Mouse (Mus musculus): ENCODE results near the gene Dapk1. TPM values are rescaled to one million over a fixed set of nuclear protein-coding genes. Genes with fewer than 3 reads are reported as not detected.

Dapk1 gene
- total RNA-seq, 4 experiments from 2014 or later = 79.4 to 92.7 (median 84.4) TPM

DNA sequence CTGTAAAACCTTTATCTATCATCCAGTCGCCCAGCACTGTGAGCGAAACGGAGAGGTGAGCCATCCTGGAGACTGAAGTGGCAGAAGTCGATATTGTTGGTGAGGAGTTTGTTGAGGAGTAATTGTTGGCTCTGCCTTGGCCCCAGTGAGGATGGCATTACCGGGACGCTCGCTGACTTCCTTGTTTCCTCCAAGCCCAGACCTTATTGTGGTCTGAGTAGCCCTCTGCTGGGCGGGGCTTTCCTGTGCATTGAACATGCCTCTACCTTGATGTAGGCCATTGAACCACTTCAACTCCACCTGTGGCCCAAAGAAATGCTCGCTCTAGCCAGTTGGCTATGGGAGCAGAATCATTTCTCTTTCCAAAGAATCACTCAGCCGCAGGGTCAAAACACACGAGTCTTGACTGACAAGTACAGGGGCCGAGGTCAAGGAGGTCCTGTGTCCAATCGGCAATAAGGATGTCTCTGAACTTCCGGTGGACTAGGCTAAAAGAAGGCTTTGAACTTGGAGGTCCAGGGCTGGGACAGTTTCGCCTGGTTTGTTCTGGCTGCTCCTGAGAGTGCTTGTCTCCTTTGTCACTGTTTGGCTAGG lies 13.4 kb downstream of the Dapk1 start:
- DNase-seq (ENCODE audit: low spot score in 2 of 2) = no peak

GRCm38 (mm10) chr13:60616036-60616435 lies 14.3 kb downstream of the Dapk1 start:
- no peak for DNase-seq (ENCODE audit: low spot score in 2 of 2)

GRCm38 (mm10) chr13:60618287-60618686 lies 16.5 kb downstream of the Dapk1 start:
- no peak for DNase-seq (ENCODE audit: low spot score in 2 of 2)

DNA sequence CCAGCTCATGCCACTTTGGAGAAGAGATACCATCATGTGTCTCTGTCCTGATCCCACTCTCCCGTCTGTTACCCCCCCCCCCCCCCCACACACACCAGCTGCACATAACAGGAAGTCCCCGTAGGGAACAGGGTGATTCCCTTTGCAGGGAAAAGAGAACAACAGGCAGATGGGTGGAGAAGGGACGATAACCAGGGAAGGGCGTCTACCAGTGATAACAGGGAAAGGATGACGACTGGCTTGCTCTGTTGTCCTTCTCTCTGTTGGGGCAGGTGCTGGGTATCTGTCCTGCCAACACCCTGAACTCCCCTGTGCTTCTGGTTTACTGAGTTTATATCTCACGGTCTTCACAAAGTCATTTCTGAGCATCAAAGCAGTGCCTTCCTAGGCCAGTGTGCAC lies 18.0 kb downstream of the Dapk1 start:
- DNase-seq (ENCODE audit: low spot score in 2 of 2) = no peak

DNA sequence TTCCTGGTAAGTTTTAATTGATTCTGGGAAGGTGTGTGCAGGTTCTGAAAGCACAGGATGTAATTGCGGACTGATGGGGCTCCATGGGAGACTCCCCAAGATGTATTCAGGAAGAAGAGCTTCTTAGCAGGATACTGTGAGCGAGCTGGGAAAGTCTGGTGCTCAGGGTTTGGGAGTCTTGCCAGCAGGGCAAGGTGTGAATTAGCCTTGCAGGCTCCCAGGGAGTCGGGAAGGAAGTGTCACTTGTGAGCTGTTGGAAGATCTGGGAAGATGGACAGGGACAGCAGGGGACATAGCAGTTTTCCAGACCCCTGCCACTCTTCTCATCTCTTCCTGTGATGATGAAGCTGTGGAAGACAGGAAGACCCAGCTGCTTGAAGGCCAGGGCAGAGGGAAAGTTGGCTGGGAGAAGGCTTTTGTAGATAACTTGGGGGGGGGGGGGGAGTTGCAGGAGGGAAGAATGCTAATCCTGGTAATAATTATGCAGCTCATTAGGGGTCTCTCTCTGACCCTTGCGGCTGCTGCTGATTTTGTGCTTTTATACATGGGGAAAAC lies 19.7 kb downstream of the Dapk1 start:
- DNase-seq (ENCODE audit: low spot score in 2 of 2) = no peak

- no peak for DNase-seq (ENCODE audit: low spot score in 2 of 2)
Measured at GRCm38 (mm10) chr13:60625581-60625980, 23.8 kb downstream of the Dapk1 start.

DNA sequence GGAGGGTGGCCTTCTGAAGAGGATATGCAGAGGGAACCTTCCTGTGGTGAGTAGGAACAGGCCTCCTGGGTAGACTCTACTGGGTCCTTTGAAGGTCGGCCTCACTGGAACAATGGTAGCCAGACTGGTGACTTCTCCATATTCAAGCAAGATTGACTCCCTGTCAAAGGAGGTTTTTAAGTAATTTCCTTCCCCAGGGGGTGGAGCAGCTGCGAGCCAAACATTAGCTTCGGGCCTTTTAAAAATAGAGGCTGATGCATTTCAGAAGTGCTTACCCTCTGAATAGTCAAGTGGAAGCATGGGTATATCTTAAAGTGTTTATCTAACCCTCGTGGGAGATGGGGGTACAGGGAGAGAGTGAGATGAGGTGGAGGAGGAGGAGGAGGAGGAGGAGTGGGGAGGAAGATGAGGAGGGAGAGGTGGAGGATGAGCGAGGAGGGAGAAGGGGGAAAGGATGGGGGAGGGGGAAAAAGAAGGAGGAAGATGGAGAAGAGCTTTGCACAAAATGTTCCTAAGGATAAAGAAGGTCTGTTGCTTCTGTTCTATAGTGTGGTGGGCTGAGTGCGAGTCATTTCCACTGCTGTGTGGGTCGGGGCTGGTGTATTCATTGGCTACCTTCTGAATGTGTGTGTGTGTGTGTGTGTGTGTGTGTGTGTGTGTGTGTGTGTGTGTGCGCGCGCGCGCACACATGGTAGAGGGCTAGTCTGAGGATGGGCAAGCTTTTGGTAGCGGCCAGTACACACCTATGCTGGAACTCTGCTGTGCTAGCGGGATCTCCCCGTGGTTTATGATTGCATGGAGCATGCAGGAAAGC lies 26.3 kb downstream of the Dapk1 start:
- DNase-seq (ENCODE audit: low spot score in 2 of 2) = no peak

- DNase-seq (ENCODE audit: low spot score in 2 of 2) = no peak
Measured at GRCm38 (mm10) chr13:60628657-60628950, 26.9 kb downstream of the Dapk1 start.

DNA sequence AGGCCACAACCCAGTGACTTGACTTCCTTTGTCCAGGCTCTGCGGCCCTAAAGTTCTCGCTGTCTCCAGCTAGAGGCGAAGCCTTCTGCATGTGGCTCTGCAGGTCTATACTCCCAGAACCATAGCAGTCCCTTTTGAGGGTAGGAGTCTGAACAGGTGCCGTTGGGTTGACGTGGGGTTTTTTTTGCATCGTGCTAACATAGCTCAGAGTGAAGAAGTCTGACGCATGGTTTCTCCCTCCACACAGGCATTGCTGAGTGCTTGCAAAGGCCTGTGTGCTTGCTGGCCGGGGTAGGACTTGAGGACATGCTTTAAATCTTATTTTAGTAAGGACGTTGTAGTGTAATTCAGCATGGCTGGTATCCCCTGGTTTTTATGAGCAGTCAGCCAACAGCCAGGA lies 27.7 kb downstream of the Dapk1 start:
- DNase-seq (ENCODE audit: low spot score in 2 of 2) = no peak

DNA sequence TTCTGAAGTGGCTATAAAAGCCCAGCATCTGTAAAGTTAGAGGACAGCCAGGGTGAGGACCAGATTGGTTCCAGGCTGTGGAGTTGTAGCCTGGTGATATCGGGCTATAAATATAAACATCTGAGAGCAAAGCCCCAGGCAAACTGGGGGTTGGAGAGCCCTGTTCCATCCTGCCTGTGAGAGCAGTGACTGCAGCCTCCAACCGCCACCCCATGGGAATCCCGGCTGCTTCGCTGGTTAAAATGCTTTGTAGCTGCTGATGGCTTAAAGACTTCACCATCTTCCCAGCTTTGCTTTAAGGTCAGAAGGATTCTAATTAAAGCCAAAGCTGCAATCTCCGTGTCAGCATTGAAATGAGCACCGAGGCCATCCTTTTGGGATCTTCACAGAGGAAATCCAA lies 32.2 kb downstream of the Dapk1 start:
- DNase-seq (ENCODE audit: low spot score in 2 of 2) = no peak

DNA sequence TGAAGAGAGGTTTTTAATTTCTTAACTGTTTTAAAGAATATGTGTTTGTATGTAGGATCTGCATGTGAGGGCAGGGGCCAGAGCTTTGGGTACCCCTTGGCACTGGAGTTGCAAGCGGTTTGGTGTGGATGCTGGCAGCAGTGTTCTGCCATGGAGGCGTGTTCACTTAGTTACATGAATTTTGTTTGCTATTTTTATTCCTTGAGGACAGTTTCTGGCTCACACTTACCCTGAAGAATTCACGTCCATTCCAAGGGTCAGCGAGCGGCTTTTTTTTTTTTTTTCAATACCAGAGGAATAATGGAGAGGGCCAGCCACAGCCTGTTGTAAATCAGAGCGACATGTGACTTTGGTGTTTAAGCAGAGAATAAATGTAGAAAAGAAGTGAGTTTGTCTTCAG lies 33.9 kb downstream of the Dapk1 start:
- no peak for DNase-seq (ENCODE audit: low spot score in 2 of 2)

- no peak for DNase-seq (ENCODE audit: low spot score in 2 of 2)
Measured at GRCm38 (mm10) chr13:60639482-60640055, 37.8 kb downstream of the Dapk1 start.

DNA sequence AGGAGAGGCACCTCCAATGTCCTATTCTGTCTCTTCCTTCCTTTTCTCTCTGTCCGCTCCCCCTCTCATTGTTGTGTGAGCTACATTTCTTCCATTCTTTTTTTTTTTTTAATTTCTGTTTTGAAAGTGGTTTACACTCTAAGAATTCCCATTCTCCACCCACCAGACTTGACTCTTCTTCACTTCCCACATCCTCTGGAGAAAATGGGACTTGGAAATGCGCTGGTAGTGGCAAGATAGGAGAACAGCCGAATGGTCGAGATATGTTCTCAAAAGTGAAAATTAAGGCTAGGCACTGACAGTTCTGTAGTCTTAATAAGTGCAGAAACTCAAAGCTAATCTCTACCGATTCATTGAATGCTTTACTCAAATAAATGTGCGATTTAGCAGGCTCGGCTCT lies 38.7 kb downstream of the Dapk1 start:
- DNase-seq (ENCODE audit: low spot score in 2 of 2) = no peak

- DNase-seq (ENCODE audit: low spot score in 2 of 2) = no peak
Measured at GRCm38 (mm10) chr13:60644457-60644889, 42.7 kb downstream of the Dapk1 start.

DNA sequence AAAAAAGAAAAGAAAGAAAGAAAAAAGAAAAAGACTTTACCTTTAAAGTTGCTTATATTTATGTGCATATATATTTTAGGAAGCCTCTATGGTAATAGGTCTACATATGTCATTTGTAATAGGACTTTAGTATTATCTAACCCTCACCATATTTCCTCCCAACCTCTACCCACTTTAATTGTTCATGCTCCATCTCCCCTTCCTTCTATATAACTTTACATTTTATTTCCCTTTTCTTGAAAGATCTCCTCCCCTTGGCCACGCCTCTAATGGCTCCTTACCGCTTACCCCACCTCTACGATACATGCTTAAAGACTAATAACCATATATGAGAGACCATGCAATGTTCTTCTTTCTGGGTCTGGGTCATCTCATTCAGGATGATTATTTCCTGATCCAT lies 45.0 kb downstream of the Dapk1 start:
- DNase-seq (ENCODE audit: low spot score in 2 of 2) = no peak

- DNase-seq (ENCODE audit: low spot score in 2 of 2) = no peak
Measured at GRCm38 (mm10) chr13:60648350-60648749, 46.6 kb downstream of the Dapk1 start.

DNA sequence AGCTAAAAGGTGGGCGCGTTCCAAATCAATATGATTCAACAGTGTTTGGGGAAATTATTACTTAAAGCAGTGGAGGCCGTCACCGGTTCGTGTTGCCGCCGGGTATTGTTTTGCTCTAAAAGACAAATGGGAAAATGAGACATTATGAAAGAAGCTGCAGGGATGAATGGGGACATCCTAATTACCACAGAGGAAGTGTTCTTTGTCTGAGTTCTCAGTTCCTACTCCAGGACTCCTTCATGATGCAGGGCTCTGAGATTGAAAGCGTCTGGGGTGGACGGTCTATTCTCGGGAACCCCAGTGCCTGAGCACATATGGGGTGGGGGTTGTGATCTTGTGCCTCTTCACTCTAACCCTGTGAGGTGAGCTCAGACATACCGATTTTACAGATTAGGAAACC lies 48.3 kb downstream of the Dapk1 start:
- no peak for DNase-seq (ENCODE audit: low spot score in 2 of 2)

DNA sequence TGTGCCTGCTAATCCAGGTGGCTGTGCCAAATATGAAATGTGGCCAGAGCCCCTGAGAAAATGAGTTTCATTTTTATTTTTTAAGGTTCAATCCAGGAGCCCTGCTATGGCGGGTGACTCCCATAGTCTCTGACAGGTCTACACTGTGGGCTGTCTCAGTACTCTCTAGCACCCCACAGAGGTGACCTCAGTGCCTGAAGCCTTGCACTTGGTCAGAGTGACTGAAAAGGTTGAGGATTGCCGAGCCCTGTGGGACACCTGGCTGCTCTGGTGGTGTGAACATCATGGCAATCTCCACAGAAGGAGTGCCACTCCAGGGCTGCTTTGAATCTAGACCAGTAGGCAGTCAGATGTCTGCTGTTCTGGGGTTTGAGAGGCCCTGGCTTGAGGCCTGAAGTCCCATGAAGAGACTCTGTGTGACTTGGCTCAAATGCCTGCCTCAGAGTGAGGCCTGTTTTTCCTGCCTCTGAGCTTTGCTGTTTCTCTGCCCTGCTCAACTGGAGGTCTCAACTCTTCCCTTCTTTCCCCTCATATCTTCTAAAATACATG lies 52.3 kb downstream of the Dapk1 start:
- DNase-seq (ENCODE audit: low spot score in 2 of 2) = no peak

GRCm38 (mm10) chr13:60655246-60655645 lies 53.5 kb downstream of the Dapk1 start:
- DNase-seq (ENCODE audit: low spot score in 2 of 2) = no peak

GRCm38 (mm10) chr13:60659600-60659999 lies 57.9 kb downstream of the Dapk1 start:
- DNase-seq (ENCODE audit: low spot score in 2 of 2) = no peak

DNA sequence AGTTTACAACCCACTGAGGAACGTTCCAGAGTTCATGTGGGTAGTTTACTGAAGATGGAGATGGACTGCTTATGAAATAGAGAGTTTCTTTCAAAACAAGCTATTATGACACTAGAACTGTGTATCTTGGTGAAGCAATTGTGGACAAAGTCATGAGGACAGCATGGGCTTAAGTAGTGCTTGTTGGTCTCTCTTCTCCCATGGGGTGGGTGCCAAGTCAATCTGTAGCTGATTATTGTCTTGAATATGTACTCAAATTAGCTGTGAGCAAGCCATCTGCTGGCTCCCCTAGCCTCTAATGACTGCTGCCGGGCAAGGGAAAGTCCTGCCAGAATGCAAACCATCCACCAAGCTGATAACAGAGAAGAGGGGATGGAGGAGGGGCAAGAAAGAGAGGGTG lies 58.3 kb downstream of the Dapk1 start:
- DNase-seq (ENCODE audit: low spot score in 2 of 2) = no peak

DNA sequence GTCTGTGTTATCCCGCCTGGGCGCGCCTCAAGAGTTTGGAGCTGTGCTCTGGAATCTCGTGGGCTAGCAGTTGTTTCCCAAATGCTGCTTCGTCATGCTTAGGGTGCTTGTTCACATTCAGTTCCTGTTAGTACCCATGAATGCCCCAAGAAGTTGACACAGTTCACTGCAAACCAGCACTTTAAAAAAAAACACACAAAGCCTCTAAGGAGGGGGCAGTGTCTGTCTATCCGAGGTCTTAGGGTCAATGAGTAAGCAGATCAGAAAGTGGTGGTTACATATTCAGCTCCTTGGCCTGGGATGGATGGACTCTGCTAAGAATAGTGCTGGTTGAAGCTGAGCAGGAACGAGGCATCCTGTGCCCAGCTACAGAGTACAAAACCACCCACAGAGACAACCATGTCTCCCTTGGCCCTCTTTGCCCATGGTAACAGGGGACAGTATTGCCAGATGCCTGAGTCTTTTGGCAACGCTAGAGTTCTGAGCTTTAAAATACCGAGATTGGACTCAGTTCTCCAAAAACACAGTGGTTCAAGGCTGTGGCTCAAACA lies 59.0 kb downstream of the Dapk1 start:
- no peak for DNase-seq (ENCODE audit: low spot score in 2 of 2)
